Mouse (Mus musculus): ENCODE results near the gene Olfr1368.
A peak's percentile ranks its signal among the peaks of the same experiment; 100 is the strongest.

The Olfr1368 gene

DNA sequence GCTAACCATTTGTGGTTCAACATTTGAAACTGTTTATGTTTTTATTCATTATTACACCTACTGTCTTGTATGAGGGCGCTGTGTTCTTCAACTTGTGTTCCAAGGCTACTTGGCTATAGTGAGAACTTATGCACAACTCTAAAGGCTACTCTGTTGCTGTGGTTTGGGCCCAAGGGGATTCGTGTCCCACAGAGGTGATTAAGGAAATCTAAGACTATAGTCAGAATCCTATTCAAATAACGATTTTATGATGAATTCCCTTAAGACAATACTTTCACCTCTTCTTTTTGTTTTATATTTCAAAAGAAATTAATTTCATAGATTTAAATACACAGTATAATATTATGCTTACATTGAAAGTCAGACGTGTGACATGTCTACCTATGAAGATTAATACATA lies at the start of gene Olfr1368:
Gene Olfr1368, minus strand, starts transcription at position 101 of the 400 bp plus-strand sequence.
- DNase-seq (ENCODE audit: low read depth, low spot score): no peak

DNA sequence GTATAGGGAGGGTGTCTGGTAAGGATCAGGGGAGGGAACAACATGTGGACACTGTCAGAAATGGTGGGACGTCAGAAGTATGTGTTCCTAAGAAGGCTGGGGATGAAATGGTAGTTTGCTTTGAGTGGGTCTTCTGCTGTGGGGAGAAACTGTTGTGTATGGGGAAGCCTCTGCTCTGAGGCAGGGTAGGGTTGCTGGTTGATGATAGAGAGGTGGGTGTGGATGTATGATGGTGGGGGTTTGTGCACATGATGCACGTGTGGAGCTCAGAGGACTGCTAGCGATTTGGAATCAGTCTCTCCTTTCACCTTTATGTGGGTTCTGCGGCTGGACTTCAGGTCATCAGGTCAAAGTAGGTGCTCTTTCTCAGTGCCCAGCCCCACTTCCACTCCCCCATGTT lies 39.9 kb upstream of the Olfr1368 start:
- no peak for DNase-seq (ENCODE audit: low read depth, low spot score)

DNA sequence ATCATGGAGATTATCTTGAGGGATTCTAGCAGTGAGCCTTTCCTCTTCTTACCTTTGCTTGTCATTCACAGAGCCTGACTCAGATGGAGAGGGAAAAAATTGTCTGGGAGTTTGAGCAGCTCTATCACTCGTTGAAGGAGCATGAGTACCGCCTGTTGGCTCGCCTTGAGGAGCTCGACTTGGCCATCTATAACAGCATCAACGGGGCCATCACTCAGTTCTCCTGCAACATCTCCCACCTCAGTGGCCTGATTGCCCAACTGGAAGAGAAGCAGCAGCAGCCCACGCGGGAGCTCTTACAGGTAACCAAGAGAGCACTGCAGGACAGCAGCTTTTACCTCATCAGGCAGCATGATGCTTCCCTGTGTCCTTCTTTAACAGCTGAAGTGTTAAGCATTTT lies 38.0 kb upstream of the Olfr1368 start:
- DNase-seq (ENCODE audit: low read depth, low spot score): no peak

DNA sequence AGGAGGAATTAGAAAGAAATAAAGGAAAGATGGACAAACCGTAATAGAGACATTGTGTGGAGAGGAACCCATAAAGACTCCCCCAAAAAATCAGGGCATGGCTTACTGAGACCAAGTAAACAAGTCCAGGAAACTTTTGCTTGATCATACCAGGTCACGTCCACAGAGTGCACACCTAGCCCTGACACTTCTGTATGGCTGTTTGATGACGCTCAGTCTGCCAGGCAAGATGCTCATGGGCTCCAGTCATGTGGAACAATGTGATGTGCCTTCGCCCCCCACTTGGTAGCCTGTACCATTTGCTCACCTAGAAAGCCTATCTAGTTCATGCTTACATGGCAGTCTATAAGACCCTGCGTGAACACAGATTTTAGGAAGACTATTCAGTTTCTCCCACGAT lies 37.4 kb upstream of the Olfr1368 start:
- no peak for DNase-seq (ENCODE audit: low read depth, low spot score)

DNA sequence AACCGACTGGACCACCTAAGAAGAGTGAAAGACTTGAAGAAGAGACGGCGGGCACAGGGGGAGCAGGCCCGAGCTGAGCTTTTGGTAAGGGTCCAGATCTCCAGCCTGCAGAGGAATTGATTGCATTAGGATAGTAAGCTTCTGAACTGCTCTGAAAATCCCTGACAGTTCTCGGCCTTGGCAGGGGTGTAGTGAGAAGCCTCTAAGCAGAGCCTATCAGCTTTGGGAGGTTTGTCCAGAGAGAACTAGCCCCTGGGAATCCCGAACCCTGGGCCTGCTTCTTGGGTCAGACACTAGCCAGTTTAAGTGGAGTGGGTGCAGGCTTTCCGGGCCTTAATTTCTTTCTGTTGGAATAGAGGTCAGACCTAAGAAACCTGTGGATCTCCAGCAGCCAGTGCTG lies 36.3 kb upstream of the Olfr1368 start:
- DNase-seq (ENCODE audit: low read depth, low spot score): no peak

DNA sequence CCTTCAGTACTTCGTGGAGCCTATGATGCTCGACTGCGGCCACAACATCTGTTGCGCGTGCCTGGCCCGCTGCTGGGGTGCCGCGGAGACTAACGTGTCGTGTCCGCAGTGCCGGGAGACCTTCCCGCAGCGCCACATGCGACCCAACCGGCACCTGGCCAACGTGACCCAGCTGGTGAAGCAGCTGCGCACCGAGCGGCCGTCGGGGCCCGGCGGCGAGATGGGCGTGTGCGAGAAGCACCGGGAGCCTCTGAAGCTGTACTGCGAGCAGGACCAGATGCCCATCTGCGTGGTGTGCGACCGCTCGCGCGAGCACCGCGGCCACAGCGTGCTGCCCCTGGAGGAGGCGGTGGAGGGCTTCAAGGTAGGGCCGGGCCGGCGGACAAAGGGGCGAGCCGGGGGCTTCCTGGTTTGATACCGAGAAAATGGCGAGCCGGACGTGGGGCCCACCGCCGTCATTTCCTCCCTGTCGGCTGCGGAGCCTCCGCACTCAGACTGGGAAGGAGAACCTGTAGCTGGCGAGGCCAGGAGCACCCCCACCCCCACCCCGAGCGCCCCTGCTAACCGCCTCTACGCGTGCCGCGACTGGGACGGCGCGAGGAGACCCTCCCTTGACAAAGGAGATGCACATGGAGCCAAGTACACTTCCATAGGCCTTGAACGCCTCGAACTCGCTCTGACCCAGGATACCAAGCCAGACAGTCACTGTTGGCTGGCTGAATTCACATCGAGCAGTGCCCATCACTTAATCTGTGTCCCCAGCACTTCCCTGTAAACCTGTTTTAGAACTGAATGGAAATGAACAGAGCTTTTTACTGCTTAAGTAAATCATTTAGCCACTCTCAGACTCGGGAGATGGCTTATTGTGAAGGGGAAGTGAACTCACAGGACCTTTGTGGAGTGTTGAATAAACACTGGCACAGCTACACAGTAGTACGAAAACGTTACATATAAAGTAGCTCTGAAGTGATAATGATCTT lies 35.2 kb upstream of the Olfr1368 start:
- no peak for DNase-seq (ENCODE audit: low read depth, low spot score)

DNA sequence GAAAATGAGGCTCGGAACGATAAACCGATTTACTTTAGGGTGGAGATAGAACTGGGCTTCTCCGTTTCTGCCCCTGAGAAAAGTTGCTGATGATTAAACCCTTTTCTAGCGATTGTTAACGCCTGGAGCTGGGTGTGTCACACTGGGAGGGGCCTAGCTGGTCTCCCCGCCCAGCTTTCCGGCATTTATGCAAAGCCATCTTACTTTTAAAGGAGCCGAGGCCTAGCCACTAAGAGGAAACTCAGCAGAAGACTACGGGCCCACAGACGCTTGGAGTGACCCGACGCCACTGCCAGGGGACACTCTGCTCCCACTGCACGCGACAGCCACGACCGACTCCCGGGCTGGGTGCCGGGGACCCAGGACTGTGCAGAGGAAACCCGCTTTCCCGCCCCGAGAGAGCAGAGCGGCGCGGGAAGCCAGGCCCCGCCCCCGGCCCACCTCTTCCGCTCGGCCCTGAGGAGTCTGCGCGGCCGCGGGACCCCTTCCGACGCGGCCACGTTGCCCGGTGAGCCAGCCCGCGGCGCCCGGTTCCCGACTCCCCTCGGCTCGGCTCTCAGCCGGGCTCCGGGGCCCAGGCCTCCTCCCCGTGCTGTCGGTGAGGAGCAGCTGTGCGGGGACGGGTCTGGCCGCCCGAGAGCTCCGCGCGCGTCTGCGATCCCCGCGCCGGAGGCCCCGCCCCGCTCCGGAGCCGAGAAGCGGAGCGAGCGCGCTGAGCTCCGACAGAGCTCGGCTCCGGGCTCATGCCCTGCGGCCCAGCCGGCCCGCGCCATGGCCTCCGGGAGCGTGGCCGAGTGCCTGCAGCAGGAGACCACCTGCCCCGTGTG lies 34.3 kb upstream of the Olfr1368 start:
- DNase-seq (ENCODE audit: low read depth, low spot score): peak; percentile 91

DNA sequence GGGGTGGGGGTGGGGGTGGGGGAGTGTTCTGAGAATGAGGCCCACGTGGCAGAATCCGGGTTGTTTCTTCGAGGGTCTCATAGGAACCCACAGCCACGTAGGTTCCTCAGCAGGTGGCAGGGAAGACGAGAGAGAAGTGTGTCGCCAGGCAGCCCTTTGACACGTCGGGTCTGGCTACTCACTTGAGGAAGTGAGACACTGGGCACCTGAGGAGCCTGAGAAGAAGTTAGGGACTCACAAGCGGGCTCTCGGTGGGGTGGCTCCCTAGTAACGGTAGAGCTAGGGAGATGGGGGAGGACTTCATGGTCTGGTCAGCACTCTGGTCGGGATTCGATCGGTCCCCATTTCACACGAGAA lies 33.7 kb upstream of the Olfr1368 start, which contains the start of gene Trim27:
Gene Trim27, plus strand, starts transcription at position 79 of the 357 bp plus-strand sequence.
- no peak for DNase-seq (ENCODE audit: low read depth, low spot score)

DNA sequence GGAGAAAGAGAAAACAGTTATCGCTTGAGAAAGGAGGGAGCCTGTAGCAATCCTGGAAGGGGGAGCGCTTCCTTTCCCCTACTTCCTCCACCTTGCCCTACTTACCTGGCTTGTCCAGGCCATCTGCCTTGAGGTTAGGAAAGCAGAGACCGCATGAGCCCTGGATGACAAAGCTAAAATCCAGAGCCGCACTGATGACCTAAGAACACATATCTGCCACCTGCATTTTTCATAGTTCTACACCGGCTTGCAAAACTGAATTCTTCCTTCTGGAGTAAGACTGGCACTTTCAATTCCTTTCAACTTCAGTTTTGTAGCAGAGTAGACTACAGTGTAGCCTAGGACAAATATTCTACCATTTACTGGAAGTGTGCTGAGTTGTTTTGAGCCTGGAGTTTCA lies 32.7 kb upstream of the Olfr1368 start:
- DNase-seq (ENCODE audit: low read depth, low spot score): no peak

DNA sequence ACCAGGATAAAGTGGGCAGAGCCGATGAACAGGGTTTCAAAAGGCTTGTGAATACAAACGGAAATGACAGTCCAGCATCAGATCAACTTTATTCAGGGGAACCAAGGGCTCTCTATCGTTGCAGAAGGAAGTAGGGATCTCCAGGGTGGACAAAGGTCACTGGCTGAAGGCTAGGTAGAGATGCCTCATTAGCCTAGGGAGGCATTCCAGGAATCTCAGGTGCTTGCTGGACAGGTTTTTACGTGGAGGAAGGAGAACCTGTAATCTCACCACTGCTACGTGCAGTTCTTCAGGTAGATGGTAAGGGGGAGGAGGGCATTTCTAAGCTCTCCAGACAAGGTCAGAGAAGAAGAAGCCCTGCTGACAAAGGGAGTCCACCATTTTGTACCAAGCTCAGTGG lies 32.0 kb upstream of the Olfr1368 start:
- no peak for DNase-seq (ENCODE audit: low read depth, low spot score)

DNA sequence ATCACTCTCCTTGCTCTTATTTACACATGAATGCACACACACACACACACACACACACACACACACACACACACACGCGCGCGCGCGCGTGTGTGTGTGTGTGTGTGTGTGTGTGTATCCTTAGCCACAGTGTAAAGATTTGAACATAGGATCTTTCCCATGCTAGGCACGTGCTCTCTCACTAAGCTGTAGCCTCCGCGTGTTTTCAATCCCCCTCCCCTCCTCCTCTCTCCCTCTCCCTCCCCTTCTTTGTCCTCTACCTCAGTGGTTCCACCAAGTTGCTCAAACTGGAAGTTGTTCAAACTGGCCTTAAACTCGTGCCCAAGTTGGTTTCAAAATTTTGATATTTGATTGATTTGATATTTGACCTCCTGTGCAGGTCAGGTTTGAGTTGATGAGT lies 31.1 kb upstream of the Olfr1368 start:
- DNase-seq (ENCODE audit: low read depth, low spot score): no peak

DNA sequence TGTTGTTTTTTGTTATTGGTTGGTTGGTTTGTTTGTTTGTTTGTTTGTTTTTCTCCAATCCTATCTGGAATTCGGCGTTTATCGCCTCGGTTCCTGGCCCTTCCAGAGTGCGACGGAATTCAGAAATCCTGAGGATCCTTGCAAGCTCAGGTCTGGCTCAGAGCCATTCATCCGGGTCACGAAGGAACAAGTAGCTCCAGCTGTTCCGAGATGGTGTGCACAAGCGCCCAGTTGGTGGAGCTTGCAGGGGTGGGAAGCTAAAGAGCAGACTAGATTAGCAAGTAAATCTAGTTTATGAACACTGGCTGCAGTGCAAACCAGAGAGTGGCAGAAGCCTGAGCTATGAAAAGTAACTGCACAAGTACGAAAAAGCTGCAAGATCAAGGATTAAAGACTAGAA lies 27.4 kb upstream of the Olfr1368 start:
- no peak for DNase-seq (ENCODE audit: low read depth, low spot score)

DNA sequence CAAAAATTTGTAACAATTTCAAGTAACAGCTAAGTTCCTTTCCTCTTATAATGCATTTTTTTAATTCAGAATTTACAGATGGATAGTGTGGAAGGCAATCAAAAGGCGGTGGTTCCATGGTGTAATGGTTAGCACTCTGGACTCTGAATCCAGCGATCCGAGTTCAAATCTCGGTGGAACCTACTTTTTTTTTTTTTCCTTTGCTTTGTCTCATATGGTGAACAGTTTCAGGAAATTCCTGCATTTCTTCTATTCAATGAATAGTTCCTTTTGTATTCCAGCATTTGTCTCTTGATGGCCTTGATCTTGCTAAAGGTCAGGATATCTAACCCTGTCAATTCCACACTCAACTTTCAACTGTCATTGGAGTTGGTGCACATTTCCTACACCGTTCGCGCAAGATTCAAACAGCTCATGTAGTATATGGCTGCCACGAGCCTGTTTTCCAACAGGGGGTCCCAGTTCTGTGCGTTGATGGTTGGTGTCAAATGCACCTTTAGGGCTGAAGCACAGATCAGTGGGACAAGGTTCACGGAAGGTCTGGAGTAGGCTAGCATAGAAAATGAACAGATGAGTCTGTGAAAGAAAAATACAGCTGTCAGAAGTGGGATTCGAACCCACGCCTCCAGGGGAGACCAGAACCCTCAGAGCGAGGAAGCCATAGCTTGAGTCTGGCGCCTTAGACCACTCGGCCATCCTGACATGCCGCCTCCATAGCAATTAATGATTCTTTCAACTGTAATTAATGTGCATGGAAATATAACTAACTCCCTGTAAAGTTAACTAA lies 26.8 kb upstream of the Olfr1368 start:
- no peak for DNase-seq (ENCODE audit: low read depth, low spot score)

DNA sequence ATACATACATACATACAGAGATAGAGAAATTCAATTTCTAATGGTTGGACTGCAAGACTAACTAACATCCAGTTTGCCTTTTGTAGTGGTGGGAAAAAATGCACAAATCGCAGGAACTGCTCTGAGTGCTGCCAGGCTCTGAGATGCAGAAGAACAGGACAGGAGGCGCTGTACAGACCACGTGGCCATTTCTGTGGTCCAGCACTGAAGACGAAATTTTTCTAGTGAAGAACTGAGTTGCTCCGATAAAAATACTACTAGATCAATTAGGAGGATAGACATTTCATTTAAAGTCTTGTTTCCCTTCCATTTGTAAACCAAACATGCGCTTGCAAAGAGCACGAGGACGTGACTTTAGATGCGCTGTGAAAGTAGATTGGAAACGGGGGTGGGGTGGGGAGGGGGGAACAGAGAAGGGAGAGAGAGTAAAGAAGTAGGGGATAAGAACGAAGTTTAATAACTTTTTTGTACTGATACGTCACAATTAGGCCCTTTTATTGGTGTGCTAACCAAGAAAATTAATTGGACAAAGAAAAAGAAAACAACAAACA lies 26.0 kb upstream of the Olfr1368 start:
- DNase-seq (ENCODE audit: low read depth, low spot score): no peak

DNA sequence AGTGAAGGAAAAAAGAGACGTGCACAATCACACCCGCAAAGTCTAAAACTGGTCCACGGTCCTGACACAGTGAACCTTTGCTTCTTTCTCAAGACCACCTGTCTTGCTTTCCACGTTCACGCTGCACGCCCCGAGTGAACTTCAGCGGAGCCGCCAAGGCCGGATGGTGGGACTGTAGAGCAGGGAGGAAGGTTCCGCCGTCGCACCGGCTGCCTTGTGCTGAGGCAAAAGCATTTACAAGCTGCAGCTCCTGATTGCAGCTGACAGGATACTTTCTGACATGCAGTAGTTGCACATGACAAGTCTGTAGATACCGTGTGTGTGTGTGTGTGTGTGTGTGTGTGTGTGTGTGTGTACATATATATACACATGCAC lies 25.5 kb upstream of the Olfr1368 start:
- no peak for DNase-seq (ENCODE audit: low read depth, low spot score)

DNA sequence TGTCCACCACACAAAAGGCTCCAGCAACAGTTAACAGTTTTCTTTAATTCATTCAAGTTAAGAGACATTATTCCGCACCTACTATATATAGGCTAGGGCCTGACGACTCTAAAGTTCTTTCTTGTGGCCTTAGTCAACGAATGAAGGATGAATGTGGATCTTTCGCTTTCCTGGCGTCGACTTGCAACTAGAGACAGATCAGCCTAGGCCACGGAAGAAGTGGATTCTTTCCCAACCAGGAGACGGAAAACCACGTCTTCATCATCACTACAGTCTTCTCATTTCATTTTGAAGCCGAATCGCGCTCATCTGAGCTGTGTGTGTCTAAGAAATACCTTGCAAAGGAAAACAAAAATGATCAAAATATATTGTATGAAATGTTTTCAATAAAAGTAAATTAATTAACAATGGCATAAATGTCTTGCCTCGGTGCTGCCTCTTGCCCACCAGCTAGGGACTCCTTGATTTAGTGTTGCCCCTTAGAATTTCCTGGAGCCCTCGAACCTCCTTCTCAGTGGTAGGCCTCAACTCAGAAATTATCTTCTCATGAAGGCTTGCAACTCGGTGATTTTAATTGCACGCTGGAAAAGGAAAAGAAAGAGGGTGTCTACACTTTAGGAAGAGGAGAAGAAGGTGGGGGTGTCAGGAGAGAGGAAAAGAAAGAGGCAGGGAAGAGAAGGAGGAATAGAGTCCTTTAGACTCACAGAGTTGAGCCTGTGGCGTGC lies 24.9 kb upstream of the Olfr1368 start:
- no peak for DNase-seq (ENCODE audit: low read depth, low spot score)

DNA sequence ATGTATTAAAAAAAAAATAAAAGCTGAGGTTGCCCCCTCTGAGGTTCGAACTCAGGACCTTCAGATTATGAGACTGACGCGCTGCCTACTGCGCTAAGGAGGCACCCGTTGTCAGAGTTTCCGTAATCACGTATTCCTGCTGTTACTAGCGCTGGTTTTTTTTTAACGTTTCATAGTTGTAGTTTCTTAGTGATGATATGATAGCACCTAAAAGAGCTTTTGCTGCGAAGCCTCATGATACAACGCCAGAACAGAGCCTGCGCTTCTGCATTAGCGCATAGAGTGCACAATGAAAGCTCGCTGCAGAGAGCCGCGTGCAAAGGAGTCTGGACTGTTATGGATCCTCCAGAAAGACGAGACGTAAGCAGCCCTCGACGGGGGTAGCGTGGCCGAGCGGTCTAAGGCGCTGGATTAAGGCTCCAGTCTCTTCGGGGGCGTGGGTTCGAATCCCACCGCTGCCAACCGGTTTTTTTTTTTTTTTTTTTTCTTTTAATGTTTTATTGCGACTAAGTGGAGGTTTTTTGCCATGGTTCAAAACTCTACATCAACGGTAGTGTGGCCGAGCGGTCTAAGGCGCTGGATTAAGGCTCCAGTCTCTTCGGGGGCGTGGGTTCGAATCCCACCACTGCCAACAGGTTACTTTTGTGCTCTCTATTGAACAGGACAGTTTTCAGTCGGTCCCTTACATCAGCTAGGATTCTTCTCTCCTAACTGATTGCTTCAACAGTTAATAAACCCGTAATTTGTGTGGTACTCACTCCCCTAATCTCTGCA lies 24.2 kb upstream of the Olfr1368 start:
- no peak for DNase-seq (ENCODE audit: low read depth, low spot score)

DNA sequence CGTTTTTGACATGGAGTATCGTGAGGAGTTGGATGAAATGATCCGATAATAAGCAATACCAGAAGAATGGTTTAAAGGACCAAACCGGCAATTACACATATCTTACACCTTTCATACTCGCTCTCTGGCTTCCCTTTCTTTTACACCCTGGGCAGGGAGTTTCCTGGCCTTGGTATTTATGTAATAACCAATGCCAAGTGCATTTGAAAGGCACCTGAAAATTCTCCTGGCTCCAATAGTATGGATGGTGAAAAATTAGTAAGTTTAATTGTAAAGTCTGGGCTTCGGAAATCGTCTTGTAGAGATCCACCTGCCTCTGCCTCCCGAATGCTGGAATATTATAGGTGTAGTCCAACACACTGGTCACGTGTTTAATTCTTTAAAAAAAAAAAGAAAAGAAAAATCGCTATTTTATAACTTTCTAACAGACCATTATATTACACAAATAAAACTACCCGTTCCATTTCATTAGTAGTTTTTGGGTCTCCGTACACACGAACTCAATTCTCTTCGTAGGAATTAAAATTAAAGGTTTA lies 23.5 kb upstream of the Olfr1368 start:
- no peak for DNase-seq (ENCODE audit: low read depth, low spot score)

DNA sequence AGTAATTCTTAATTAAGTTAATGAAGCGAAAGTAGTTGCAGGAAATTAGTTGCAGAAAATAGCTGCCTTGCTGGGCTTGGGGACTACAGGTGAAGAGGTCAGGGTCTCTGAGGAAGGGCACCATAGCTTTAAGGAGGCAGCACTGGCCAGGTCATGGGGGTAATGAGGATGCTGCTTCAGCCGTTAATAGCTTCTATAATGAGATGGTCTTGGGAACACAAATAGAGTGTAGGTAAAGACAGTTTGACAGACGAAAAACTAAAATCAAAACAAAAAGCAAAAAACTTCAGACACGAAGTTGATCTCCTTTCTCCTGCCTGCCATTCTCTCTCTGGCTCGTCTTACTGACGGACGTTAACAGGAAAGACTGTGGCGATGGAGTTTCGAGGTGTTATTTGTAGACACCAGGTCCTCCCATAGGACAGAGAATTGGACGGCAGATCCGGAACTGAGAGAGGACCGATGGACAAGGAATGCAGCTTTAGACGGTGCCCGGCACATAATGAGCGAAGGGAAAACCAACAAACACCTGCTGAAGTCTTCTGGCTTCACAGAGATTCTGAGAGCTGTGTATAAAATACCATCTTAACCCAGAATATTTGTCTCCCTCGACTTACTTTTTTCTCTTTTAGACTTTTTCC lies 22.8 kb upstream of the Olfr1368 start:
- no peak for DNase-seq (ENCODE audit: low read depth, low spot score)

All from telencephalon, adult 2 months (tissue).